Mouse (Mus musculus) heart, postnatal 10 days (tissue): ENCODE results near the gene Fam84b. TPM values are rescaled to one million over a fixed set of nuclear protein-coding genes. Genes with fewer than 3 reads are reported as not detected.

Experiments used
- total RNA-seq, 2 experiments: library from RNA; stranded (reverse); gene quantifications; 2 replicates each; pipeline ENCODE4 v1.2.3; 2021

The Fam84b gene
- total RNA-seq, 2 experiments from 2014 or later: 6.7 to 10.5 TPM

Other genes with a start within 250 kb of the Fam84b start
- gene A1bg, start 69.2 kb upstream of the Fam84b start, total RNA-seq: not detected